Mouse (Mus musculus) embryo, embryonic 9.5 days (tissue): Measurements from ENCODE around the gene Rab30.
A peak's percentile ranks its signal among the peaks of the same experiment; 100 is the strongest.
"Not testable (repeated sequence)": the region's sequence is repeated elsewhere in the genome, so short reads cannot be mapped to it uniquely, and the experiment has no call there.

Experiments used
- DNase-seq: peaks from one replicate; pipeline ENCODE4 v3.0.0-alpha.2; 2017; ENCODE audit errors: extremely low spot score

Rab30 gene

GRCm38 (mm10) chr7:92741152-92741860 lies at the start of gene Rab30:
Gene Rab30 (plus strand): TSS chr7:92741603.
- peak; percentile 92 for DNase-seq

DNA sequence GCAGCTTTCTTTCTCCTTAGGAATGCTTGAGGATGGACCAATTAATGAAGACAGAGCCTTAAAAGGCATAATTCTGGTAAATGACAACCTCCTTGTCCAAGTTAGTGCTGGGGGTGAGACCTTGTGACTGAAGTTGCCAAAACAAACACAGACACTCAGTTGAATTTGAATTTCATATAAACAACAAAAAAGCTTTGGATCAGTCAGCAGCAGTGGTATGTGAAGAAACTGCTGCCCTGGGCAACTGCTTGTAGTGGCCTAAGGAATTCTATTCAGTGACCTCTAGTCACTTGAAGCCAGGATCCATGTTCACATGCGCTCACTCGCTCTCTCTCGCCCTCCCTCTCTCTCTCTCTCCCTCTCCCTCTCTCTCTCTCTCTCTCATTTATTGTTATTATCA lies 45.0 kb upstream of the Rab30 start:
- DNase-seq = no peak

GRCm38 (mm10) chr7:92698770-92699169 lies 42.6 kb upstream of the Rab30 start:
- no peak for DNase-seq

DNA sequence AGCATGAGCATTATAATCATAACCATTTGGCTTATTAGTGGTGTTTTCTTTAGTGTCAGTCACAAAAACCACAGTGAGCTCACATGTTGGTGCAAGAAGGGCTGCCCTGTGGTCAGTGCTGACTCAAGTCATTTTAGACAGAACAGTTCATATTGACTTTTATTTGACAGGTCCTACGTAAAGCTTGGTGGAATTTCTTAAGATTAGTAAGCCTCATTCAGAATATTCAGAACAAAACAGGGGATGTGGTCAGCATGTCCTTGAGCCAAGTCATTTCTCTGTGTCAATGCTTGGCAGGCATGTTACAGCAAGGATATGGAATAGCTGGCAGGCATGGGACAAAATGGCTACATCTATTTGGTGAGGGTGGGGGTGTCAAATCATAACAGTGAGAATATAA lies 37.7 kb upstream of the Rab30 start:
- no peak for DNase-seq

DNA sequence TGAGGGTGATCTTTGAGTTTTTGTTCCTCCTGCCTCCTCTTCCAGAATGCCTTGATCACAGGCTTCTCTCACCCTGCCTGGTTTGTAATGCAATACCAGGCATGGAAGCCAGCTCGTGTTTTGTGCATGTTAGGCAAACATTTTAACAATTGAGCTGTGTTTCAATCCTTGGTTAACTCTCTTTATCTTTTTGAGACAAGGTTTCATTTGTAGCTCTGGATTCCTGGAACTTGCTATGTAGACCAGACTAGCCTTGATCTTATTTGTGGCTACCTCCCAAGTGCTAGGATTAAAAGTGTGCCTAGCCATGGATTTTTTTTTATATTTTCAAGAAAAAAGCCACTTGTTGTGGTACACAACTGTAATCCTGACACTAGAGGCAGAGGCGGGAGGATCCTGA lies 35.9 kb upstream of the Rab30 start:
- DNase-seq = no peak

DNA sequence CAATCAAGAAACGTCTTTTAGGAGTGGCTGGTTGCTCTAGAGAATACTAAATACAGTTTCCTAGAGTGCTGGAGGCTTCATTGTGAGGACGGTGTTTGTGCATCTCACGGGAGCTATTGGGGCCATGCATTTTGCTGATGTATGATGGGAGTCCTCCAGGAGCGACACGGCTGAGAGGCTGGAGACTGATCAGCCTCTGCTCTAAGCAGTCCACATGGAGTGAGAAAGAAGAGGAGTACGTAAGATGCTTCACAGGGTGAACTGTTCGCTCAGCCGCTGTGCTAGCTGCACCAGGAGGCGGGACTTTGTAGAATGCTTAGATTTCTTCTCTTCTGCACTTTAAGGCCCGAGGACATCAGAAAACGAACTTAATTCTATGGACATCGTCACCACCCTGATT lies 34.7 kb upstream of the Rab30 start:
- DNase-seq = no peak

- DNase-seq = no peak
These were observed 31.8 kb upstream of the Rab30 start for GRCm38 (mm10) chr7:92709573-92709972.

DNA sequence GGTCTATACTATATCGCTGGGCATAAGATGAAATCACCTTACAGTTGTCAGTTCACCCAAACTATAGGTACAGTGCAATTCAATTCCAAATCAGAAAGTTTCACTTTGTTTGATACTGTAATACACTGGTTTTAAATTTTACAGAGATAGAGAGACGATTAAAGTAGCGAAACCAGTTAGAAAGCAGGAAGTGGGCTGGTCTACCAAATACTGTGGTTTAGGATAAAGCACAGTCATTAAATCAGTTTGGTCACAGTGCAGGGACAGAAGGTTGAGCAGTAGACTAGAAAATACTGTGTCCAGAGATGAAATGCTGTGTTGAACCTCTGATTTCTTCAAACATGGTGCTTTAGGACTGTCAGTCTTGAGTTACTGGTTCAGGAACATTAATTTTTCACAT lies 29.8 kb upstream of the Rab30 start:
- DNase-seq = no peak

GRCm38 (mm10) chr7:92715055-92715454 lies 26.3 kb upstream of the Rab30 start:
- DNase-seq = no peak

DNA sequence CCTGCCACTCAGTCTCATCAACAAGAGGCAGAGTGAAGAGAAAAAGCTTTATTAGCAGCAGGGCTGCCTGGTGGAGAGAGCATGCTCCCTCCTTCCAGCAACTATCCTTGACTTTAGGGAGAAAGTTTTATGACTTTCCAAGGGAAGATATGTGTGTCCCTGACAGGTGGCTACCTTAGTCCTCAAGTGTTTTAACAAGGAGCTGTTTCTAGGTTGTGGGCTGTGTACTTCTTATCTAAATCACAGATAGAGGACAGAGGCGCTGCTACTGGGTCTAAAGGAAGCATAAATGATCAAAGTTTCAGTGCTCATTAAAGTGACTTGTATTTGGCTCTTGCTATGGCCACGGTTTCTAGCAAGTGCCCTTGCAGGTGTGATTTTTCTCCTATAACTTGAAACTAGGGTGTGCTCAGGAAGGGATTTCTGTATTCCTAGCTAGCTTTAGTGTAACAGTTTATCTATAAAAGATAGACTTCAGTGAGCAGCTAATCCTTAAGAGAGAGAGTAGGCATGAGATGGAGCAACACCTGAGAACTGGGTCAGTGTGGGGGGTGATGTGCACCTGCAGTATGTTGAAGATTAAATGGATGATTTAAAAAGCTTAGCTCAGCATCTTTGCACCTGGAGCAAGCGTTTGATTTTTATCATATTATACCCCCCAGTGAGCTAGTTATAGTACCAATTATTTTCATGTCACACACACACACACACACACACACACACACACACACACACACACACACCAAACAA lies 21.1 kb upstream of the Rab30 start:
- no peak for DNase-seq

GRCm38 (mm10) chr7:92723750-92724149 lies 17.7 kb upstream of the Rab30 start:
- no peak for DNase-seq

DNA sequence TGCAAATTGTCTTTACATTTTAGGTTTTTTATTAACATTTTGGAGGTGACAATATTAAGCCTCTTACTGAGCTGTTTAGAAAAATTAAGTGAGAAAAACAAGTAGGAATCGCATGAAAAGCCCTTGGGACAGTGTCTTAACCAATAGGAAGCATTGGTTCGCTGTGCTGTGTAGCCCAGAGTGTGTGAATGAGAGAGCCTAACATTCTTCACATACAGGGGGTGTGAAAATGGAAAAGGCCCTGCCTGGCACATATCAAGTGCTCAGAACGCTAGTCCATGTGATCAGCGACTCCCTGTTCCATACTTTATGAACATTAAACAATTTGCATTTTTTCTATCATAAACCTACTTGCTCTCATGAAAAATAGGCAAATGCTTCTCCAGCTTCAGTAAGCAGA lies 17.1 kb upstream of the Rab30 start:
- no peak for DNase-seq

- DNase-seq = not testable (repeated sequence)
These were observed 11.8 kb upstream of the Rab30 start for GRCm38 (mm10) chr7:92729583-92729982.

GRCm38 (mm10) chr7:92730465-92730864 lies 10.9 kb upstream of the Rab30 start:
- DNase-seq = no peak

- no peak for DNase-seq
These were observed 10.4 kb upstream of the Rab30 start for GRCm38 (mm10) chr7:92730959-92731358.

DNA sequence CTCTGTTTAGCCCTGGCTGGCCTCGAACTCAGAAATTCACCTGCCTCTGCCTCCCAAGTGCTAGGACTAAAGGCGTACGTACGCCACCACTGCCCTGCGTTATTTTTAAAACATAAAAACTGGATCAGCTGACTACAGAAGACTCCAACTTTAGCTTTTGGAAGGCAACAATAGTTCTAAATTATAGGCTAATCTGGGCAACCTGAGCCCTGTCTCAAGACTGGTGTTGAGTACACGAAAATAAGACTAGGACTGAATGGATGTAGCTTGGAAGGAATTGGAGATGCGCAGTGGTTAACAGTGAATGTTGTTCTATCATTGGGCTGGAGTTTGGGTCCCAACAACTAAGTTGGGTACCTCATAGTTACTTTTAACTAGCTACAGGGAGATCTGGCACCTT lies 9.3 kb upstream of the Rab30 start:
- no peak for DNase-seq

GRCm38 (mm10) chr7:92737560-92737959 lies 3.8 kb upstream of the Rab30 start:
- DNase-seq = no peak

DNA sequence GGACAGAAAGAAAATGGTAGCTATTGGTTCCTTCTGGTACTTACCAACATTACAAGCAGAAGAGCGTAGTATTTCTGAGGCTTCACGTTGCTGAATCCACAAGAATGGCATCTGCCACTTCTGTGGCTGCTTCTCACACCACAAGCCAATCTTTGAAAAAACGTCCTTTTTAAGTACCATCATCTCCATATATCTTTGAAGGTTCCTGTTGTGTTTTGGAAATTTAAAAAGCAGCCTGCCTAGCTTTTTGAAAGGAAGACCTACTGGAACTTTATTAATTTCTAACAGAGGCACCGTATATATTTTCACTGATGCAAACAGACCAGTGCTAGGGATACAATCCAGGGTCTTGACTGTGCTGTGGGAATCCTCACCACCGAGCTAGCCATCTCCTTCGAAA lies 1.4 kb upstream of the Rab30 start:
- DNase-seq = no peak

DNA sequence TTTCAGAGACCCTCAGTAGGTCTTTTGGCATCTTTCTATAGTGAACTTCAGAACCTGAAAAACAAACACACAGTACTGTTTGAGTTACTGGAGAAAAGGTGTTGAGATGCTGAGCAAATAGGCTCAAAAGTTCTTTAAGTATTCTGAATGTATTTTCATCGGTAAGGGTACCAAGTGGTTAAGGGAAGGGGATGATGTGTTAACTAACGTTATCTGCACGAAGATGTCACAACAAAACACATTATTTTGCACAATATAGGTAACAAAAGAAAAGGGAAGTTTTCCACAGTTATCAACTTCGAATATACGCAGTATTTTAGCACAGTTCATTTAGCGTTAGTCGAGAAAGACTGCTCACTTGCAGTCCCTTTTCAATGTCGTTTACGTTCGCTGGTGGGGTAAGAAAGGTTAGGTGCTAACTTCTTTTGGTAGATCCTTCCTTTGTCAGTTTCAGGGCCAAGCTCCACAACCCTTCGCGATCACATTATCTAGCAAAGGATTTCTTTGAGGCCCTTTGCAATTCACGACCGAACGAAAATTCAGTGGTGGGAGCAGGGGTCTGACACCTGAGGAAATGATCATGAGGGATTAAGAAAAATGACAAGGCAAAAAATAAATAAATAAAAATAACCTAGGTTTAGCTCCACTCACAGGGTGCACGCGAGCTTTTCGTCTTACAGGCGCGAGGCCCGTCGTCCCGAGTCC lies 840 bp upstream of the Rab30 start:
- peak; percentile 34 for DNase-seq

GRCm38 (mm10) chr7:92741861-92742249 lies 452 bp downstream of the Rab30 start:
- DNase-seq = no peak

GRCm38 (mm10) chr7:92742341-92742741 lies 938 bp downstream of the Rab30 start:
- peak; percentile 25 for DNase-seq

GRCm38 (mm10) chr7:92742774-92743173 lies 1.4 kb downstream of the Rab30 start:
- peak; percentile 36 for DNase-seq

DNA sequence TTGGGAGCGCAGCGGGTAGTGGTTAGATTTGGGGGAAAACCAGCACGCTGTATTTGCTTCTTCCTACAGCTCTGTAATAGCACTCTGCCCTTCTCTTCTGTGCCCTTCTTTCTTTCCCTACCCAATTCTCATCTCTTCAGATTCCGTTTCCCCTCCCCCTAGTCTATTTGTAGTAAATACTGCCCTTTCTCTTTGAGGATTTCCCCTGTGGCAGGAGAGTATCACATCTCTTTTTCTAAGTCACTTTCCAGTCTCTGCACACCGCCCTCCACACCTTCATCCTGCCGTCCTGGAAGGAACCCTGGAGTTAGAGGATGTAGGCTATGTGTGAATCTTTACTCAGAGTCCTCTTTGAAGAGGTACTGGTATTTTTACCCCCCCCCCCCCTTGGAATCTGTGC lies 1.9 kb downstream of the Rab30 start:
- DNase-seq = no peak
